Mouse (Mus musculus) bone marrow, adult 2 months (tissue): ENCODE data around the gene Lrrc49. TPM values are rescaled to one million over a fixed set of nuclear protein-coding genes. Genes with fewer than 3 reads are reported as not detected.

Experiments
- H3K27ac ChIP-seq: fragments of 200-500 bp; 2 replicates; pipeline ENCODE4 v1.5.1; 2012; ENCODE audit warnings: low read depth, mild to moderate bottlenecking, control low read depth, inconsistent platforms, low read length; ENCODE audit not compliant: control insufficient read depth, poor library complexity, insufficient read depth
- H3K4me1 ChIP-seq: fragments of 200-500 bp; 2 replicates; pipeline ENCODE4 v1.6.1; 2011; ENCODE audit warnings: low read length; ENCODE audit not compliant: control insufficient read depth, insufficient read depth
- H3K4me3 ChIP-seq: fragments of 200-500 bp; replicated peaks from 2 replicates; pipeline ENCODE3; 2011; ENCODE audit warnings: mild to moderate bottlenecking, low read depth, low read length, control low read depth; ENCODE audit not compliant: control insufficient read depth
- CTCF ChIP-seq: fragments of 200-500 bp; IDR thresholded peaks from 2 replicates; pipeline ENCODE4 v1.5.1; 2011; ENCODE audit warnings: low read length, control low read depth; ENCODE audit not compliant: control insufficient read depth, insufficient read depth
- POLR2A ChIP-seq: fragments of 200-500 bp; IDR thresholded peaks from 2 replicates; pipeline ENCODE4 v1.6.1; 2011; ENCODE audit warnings: low read depth, mild to moderate bottlenecking, control low read depth, low read length, borderline replicate concordance; ENCODE audit not compliant: control insufficient read depth
- WGBS: fragments of 180-500 bp; shearing (Covaris S2); methylation state at CpG from one replicate; pipeline ENCODE4 v1.1.7; 2018; 5-methylcytosine and 5-hydroxymethylcytosine counted together
- polyA plus RNA-seq: library from polyadenylated mRNA; stranded (reverse); fragments of >200 nt; gene quantifications from 2 replicates; pipeline ENCODE4 v1.2.4, GENCODE M21; 2011; ENCODE audit warnings: low replicate concordance; ENCODE audit not compliant: missing spikeins, insufficient read depth, insufficient read length

Gene Lrrc49
- polyA plus RNA-seq, 1 experiment = not detected

DNA sequence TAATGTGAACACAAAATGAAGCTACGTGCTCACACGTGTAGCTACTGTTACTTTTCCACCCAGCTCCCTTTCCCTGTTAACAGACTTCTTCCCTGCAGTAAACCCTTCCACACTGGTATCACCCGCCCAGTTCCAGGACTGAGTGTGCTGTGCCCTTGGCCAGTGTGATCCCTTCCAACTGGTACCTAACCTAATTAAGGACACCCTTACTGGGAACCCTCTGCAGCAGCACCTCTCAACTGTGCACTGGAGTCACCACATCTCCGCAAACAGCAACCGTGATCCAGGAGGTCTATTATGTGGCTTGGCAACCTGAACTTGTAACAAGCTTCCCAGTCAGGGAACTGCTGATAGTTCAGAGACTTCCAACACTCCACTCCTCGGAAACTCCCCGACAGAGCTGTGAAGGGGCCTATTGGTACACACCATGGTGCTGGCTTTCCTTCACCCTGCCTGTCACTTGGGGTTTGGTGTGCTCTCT, 61.6 kb downstream of the Lrrc49 start:
- Histone ChIP-seq H3K4me3 (no peak overlapping the region), H3K27ac (no peak overlapping the region), H3K4me1 (no peaks in the 10 kb centered on the region)
- no peak for TF ChIP-seq POLR2A
- no peak for TF ChIP-seq CTCF
- 63% methylated on average over 7 of the region's 7 CpGs for WGBS

DNA sequence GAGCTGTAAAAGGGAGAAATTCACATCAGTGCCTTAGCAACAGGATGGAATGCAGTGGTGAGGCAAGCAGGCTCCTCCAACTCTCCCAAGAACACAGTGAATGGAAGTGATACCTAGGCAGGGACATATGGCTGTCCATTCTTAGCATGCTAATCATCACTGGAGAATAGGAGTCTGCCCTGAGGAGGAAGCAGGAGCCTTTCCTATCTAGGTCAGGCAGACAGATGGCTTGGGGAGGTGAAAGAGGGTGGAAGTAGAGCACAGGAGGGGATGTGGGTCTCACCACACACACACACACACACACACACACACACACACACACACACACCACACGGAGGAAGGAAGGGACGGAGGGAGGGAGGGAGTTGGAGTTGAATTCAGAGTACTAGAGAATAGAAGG, 62.1 kb downstream of the Lrrc49 start:
- Histone ChIP-seq H3K4me1 (no peaks in the 10 kb centered on the region), H3K4me3 (no peak overlapping the region), H3K27ac (no peak overlapping the region)
- TF ChIP-seq POLR2A (no peak), CTCF (no peak)
- WGBS = 11% methylated on average over 2 of the region's 2 CpGs

DNA sequence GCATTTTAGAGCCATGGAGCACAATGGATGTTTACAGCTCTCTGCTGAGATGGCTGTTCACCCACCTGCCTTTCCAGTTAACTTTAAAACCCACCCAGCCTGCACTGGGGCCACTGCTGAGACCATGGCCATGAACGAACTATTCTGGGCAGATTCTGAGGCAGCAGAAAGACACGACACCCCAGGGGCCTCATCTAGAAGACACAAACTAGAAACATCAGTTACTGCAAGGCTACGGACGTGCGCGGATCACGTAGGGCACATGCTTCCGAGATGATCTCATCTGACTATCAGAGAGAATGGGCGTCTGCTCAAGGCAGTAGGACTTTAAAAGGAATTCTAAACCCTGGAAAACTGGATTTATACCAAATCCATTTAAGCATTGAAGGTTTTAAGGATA, 71.0 kb downstream of the Lrrc49 start:
- Histone ChIP-seq H3K4me1 (no peaks in the 10 kb centered on the region), H3K27ac (no peak overlapping the region), H3K4me3 (no peak overlapping the region)
- TF ChIP-seq POLR2A (no peak), CTCF (no peak)
- 84% methylated on average over 9 of the region's 9 CpGs for WGBS

DNA sequence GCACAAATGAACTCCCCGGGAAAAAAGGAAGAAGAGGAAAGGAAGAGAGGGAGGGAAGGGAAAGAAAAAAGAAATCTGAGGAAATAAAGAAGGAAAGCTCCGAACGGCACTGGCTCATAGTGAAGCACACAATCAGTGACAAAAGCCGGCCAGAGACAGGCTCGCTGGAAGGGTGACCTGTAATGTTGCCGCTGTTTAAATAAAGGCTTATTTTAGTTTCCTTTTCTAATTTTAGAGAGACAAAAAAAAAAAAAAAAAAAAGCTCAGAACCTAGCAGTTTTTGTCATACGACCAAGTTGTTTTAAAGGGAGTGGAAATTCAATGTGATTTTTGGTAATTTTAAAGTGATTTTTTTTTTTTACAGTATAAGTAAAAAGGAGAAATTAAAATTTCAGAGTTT, 71.6 kb downstream of the Lrrc49 start:
- WGBS = 23% methylated on average over 7 of the region's 7 CpGs
- Histone ChIP-seq H3K4me1 (no peaks in the 10 kb centered on the region), H3K27ac (no peak overlapping the region), H3K4me3 (no peak overlapping the region)
- no peak for TF ChIP-seq POLR2A
- TF ChIP-seq CTCF = no peak

DNA sequence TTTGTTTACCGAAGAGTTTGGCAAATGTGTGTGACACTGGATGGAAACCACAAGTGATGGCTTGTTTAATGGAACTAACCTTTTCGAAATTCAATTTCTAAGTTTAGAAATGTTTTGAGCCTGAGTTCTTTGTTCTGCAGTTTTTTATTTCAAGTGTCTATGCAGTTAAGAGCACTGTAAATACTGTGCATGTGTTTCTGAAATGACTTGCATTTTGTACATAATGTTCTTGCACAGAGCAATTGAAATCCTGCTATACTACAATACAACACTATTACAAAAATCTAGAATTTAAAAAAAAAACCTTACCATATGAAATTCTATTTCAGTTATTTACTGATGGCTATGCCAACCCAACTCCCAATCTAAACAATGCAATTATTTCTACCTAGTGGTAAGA, 75.7 kb downstream of the Lrrc49 start:
- TF ChIP-seq CTCF (no peak), POLR2A (no peak)
- Histone ChIP-seq H3K4me1 (no peaks in the 10 kb centered on the region), H3K4me3 (no peak overlapping the region), H3K27ac (no peak overlapping the region)
- WGBS = 18% methylated on average over 2 of the region's 2 CpGs

DNA sequence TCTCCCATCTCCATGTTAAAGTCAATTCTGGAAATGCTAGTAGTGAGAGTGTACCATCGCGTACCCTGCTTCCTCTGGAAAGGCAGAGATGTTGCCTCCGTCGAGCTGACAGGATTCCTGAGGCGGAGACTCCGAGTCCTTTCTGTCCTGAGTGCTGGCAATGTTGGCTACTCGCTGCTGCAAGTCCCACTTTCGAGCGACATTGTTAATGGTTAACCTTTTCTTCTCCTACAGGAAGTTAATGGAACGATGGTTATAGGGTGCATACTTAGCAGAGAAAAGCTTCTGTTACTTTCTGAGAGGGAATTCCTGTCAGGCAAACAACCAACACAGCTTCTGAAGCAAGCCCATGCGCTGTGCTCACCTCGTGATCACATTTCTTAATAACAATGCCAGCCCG, 77.8 kb downstream of the Lrrc49 start:
- Histone ChIP-seq H3K27ac (no peak overlapping the region), H3K4me1 (no peaks in the 10 kb centered on the region), H3K4me3 (no peak overlapping the region)
- TF ChIP-seq POLR2A (no peak), CTCF (no peak)
- WGBS = 84% methylated on average over 13 of the region's 13 CpGs

DNA sequence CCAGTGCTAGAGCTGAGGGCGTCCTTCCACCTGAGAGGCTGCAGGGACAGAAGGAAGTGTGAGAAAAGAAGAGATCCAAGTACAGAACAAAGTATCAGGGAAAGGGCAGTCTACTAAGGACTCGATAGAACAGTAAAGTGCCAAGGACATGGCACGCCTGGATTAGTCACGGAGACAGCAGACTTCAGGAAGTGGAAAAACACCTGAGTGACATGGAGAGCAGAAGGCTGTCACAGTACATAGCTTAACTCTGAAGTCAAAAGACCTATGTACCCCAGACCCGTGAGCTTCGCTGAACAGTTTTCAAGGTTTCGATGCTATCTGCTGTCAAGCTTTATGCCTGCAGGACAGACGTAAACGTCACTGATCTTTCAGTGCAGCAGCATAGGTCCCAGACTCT, 79.1 kb downstream of the Lrrc49 start:
- H3K27ac ChIP-seq = no peak overlapping the region
- H3K4me3 ChIP-seq = no peak overlapping the region
- TF ChIP-seq POLR2A = no peak
- TF ChIP-seq CTCF = no peak
- 84% methylated on average over 9 of the region's 9 CpGs for WGBS
- no peaks in the 10 kb centered on the region for H3K4me1 ChIP-seq

DNA sequence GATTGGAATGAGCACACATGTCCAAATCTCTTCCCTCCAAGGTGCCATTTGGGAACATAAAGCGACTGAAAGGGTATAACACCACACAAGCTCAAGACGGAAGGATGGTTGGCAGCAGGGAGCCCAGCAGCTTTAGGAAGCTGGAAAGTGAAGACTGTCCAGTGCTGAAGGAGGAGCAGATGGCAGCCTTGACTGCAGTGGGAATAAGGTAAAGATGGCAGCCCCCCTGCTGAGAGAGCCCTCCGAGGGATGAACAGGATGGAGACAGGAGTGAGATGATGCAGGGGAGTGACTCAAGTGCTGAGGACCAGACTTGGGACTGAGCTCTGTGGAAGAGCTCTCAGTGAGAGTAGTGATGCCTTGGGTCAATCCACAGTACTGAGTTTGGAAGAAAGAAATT, 79.9 kb downstream of the Lrrc49 start:
- no peak for TF ChIP-seq CTCF
- no peak overlapping the region for H3K4me3 ChIP-seq

DNA sequence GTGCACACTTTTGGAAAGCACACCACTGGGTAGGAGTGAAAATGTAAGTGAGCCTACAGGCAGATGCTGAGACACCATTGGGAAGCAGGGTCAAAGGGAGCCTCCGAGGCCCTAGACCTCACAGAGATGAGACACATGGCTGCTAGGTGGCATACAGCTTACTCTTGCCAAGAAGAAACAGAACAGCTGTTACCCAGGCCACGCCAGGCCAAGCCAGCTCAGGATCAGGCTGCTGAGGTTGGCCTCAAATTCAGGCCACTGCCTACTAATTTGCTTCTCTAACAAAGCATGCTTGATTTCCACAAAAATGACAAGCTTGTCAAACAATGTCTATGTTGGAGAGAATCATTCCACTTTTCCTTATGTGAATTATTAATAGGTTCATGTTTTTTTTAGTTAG, 83.0 kb downstream of the Lrrc49 start:
- Histone ChIP-seq H3K27ac (no peak overlapping the region), H3K4me3 (no peak overlapping the region), H3K4me1 (peaks cover 4% of the 10 kb centered on the region; the same call in 1 of the 2 replicates)
- 78% methylated on average over 2 of the region's 2 CpGs for WGBS
- TF ChIP-seq CTCF (no peak), POLR2A (no peak)

More for the DNA sequence above, 79.9 kb downstream of the Lrrc49 start:
- 84% methylated on average over 3 of the region's 3 CpGs for WGBS
- Histone ChIP-seq H3K27ac (no peak overlapping the region), H3K4me1 (no peaks in the 10 kb centered on the region)

DNA sequence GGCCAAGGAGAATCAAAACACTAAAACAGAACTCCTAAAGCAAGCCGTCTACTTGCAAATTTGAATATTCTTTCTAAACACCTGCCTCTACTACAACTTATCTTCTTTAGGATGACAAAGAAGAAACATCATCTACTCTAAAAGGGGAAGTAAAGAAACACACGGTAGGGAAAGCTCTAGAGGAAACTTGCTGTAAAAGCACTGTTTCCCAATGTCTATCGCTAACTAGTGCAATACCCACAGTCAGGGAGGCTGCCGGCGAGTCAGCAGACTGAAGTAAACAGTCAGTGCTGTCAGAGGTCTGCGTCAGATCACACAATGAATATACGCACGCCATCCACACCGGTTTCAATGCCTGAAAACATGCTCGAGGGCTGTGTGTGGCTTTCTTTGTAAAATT, 86.0 kb downstream of the Lrrc49 start:
- H3K4me3 ChIP-seq = no peak overlapping the region
- TF ChIP-seq CTCF (no peak), POLR2A (no peak)
- peaks cover 4% of the 10 kb centered on the region; the same call in 1 of the 2 replicates for H3K4me1 ChIP-seq
- no peak overlapping the region for H3K27ac ChIP-seq
- WGBS = 31% methylated on average over 10 of the region's 10 CpGs
